Mouse (Mus musculus) cerebellum, postnatal 36 days (tissue): ENCODE measurements around the gene Tnni2.
"Not testable (repeated sequence)": the region's sequence is repeated elsewhere in the genome, so short reads cannot be mapped to it uniquely, and the experiment has no call there.

ENCODE experiments used
- DNase-seq, 2 experiments: peaks; one replicate each; pipeline ENCODE4 v3.0.0; 2021 to 2022; ENCODE audit warnings: mixed read lengths in 2 of 2

Gene Tnni2

DNA sequence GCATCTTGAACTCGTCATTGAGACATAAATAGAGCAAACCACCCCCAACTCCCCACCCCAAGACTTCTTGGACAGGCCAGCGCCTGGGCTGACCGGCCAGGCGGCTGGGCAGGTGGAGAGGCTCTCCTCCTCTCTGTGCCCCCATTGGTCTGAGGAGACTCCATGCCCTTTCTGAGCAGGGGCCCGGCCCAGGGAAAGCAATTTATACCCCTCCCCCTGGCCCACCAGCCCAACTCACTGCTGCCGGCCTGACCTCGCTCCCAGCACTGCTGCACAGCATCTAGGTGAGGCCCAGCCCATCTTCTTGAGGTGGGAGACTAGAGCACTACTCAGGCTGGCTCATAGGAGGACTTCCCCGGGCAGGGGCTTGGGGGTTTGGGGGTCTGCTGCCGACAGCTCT is at the start of gene Tnni2:
Gene Tnni2 (plus strand): TSS at position 224 of the 400 bp plus-strand sequence.
- no peak for DNase-seq

GRCm38 (mm10) chr7:142393191-142393590 is 48.4 kb upstream of the Tnni2 start:
- no peak for DNase-seq

GRCm38 (mm10) chr7:142394261-142395190 is 47.1 kb upstream of the Tnni2 start:
- DNase-seq = no peak

DNA sequence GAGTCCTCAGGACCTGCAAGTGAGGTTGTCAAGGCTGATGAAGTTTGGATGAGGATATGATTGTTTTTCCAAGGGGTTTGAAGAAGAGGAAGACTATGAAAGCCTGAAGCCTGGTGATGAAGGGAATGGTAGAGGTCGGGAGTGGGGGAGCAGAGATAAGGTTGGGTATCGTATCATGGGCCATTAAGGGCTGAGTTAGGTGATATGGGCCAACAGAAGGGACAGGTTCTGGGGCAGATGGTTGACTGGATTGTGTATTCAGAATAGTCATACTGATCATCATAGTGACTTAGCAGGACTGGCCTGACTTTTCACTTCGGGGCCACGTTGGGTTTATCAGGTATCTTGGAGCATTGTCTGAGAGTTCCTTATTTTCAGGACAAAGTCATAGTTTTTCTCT is 46.1 kb upstream of the Tnni2 start:
- no peak for DNase-seq

GRCm38 (mm10) chr7:142396611-142397010 is 45.0 kb upstream of the Tnni2 start:
- DNase-seq = no peak

GRCm38 (mm10) chr7:142398052-142398451 is 43.6 kb upstream of the Tnni2 start:
- DNase-seq = no peak

- no peak for DNase-seq
Observed at GRCm38 (mm10) chr7:142399250-142399649, 42.4 kb upstream of the Tnni2 start.

GRCm38 (mm10) chr7:142400112-142400749 is 41.4 kb upstream of the Tnni2 start:
- no peak for DNase-seq

GRCm38 (mm10) chr7:142400750-142401142 is 40.9 kb upstream of the Tnni2 start:
- no peak for DNase-seq

DNA sequence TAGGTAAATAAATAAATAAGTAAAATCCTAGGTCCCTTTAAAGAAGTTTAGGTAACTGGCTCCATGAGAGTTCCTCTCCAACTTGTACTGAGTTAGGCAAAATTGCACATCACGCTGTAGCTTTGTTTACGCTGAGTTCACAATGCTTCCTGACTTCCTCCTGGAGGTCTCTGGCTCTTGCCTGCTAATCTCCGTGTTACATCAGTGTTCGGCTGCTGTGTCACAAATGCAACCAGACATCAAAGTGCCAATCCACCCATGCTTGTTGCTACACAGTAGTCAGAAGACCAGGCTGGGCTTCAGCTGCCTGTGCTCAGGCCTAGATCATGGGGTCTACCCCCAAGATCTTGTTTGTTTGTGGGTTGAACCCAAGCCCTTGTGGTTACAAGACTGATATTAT is 38.0 kb upstream of the Tnni2 start:
- no peak for DNase-seq

GRCm38 (mm10) chr7:142405134-142405533 is 36.5 kb upstream of the Tnni2 start:
- not testable (repeated sequence) for DNase-seq

DNA sequence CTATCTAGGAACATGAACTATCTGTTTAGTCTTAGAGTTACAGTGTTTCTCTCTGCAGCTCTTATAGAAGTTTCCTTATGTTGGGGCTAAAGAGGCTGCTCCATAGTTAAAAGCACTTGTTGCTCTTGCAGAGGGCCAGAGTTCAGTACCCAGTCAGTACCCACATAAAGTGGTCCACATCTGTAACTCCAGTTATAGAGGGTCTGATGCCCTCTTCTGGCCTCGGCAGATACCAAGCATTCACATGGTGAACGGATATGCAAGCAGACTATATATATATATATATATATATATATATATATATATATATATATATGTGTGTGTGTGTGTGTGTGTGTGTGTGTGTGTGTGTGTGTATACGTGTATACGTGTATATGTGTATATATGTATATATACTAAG is 33.7 kb upstream of the Tnni2 start:
- DNase-seq = no peak

DNA sequence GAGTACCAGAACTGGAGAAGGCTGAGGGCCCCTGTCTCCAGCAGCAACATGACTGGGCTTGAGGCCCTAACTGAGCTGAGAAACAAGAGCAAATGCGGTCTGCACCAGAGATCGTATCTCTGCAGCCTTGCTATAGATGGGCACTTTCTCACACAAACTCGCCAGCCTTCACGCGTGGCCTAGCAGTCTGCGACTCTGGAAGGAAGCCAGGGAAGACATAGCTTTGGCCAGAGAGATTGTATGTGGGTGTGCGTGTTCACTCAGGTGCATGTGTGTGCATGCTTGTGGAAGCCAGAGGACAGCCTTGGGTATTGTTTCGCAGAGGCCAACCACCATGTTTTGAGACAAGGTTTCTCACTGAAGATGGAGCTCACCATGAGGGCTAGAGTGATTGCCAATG is 32.9 kb upstream of the Tnni2 start:
- DNase-seq = no peak

DNA sequence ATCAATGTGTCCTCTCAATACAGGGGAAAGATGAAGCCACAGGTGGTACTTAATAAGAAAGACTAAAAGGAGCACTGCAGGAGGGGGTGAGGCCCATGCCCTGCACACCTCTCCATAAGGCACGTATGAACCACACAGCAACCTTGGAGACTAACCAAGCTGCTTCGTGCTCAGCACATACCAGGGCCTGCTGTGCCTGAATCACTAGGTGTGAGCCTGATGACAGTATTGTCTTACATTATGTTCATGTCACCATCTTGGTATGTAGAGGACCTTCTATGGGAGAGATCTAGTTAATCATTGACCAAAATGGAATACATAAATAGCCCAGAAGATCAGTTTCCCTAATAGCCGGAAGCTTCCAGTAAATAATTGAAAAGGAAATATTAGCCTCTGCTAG is 32.0 kb upstream of the Tnni2 start:
- DNase-seq = no peak

DNA sequence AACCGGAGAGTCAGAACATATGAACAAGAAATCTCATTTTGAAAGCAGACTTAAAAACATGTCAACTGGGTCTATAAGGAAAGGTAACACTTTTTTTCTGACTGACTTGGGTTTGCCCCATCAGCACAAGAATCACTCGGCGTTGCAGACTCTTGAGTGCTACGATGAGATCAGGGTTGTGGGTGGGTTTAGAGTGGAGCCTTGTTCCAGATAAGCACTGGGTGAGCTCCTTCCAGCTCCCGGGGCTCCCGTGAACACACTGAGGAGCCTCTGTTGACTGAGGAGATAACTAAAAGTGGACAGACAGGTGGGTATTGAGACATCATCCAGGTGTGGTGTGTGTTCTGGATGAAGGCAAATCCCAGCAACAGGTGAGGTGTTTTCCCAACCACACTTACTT is 28.3 kb upstream of the Tnni2 start:
- no peak for DNase-seq

- DNase-seq = no peak
Observed at GRCm38 (mm10) chr7:142415314-142415713, 26.3 kb upstream of the Tnni2 start.

DNA sequence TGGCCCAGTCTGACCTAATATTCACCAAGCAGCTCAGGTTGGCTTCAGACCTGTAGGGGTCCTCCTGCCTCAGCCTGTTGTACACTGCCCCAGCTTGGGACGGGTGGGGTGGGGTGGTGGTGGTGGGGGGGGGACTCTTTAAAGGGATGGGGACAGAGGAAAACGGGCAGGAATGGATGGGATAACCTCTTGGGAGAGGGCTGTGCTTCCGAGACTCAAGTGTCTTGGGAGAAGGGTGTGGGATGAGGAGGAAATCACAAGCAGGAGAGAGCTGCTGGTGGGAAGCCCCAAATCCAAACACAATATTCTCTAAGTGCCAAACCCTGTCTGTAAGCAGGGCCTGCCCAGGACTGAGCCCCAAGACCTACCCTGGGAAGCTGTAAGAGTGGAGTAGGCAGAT is 25.4 kb upstream of the Tnni2 start:
- DNase-seq = no peak

DNA sequence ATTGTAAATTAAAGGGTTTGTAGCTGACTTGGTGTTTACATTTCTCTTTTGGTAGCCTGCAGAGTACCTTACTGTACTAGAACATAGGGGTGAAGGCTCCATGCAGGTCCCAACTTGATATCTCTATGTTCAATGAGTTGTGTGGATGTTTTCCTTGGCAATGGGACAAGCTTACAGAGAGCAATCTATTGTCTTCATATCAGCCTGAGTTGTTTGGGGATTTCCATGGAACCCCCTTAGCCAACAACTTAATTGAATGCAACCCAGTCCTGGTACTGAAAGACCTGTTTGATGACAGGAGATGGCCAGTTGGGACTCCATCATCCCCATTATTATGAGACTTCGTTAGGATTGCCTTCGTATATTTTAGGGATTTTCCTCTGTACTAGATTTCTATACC is 23.6 kb upstream of the Tnni2 start:
- no peak for DNase-seq

DNA sequence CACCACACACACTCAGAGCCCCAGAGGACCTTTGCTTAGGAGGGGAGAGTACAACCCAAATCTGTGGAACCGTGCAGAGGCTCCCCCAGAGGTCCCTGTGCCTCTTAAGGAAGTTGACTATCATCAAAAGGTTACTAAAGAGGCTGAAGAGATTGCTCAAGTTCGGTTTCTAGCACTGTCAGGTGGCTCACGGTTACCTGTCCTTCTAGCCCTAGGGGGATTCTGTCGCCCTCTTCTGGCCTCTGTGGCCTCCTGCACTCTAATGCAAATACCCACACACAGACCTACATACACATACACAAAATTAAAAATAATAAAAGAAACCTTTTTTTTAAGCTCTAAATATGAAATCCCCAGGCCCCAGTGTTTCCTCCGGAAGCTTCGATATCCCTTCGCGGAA is 22.9 kb upstream of the Tnni2 start:
- DNase-seq = no peak

GRCm38 (mm10) chr7:142419887-142420286 is 21.7 kb upstream of the Tnni2 start:
- no peak for DNase-seq

DNA sequence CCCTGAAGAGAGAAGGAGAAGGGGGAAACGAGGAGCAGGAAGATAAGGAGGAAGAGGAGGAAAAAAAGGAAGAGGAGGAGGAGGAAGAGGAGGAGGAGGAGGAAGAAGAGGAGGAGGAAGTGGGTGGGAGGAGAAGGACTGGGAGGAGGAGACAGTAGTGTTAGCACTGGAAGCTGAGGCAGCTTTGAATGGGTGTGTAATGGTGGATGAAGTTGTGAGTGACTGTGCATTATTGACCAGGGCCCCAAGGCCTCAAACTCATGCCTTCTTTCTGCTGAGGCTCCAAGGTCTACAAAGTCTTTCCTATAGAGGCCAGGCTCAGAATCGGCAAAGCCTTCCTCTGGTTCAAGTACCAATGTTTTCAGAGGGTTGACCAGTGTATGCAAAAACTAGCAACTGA is 19.8 kb upstream of the Tnni2 start:
- DNase-seq = no peak

GRCm38 (mm10) chr7:142425641-142426213 is 15.9 kb upstream of the Tnni2 start:
- DNase-seq = peak; percentile 56 to 71

DNA sequence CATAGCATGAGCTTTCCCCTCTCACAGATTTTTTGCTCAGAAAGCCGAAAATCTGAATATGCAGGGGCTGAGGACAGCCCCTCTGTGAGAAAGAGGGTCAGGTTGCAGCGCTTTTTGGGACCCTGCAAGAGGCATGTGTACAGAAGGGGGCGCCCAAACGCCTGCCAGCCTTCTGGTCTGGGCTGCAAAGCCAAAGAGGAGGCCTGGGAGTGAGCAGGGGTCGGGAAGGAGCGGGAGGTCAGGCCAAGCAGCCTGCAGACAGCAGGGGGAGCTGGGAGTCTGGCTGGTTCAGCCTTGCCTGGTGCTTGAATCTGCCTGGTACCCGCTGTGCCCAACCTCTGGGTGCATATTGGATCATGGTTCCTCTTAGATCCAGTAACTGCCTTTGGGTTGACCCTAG is 13.4 kb upstream of the Tnni2 start:
- no peak for DNase-seq

- no peak for DNase-seq
Observed at GRCm38 (mm10) chr7:142430160-142430678, 11.4 kb upstream of the Tnni2 start.
